Mouse (Mus musculus) lung, adult 2 months (tissue): ENCODE measurements around the gene Psma1.

Experiments
- CTCF ChIP-seq: fragments of 200-500 bp; IDR thresholded peaks from 2 replicates; pipeline ENCODE4 v1.5.1; 2011; ENCODE audit warnings: mild to moderate bottlenecking, low read length, control low read depth; ENCODE audit not compliant: insufficient read depth
- POLR2A ChIP-seq: fragments of 200-500 bp; IDR thresholded peaks from 2 replicates; pipeline ENCODE4 v1.6.1; 2011; ENCODE audit warnings: low read depth, mild to moderate bottlenecking, control low read depth, low read length, borderline replicate concordance; ENCODE audit errors: extremely low read depth

DNA sequence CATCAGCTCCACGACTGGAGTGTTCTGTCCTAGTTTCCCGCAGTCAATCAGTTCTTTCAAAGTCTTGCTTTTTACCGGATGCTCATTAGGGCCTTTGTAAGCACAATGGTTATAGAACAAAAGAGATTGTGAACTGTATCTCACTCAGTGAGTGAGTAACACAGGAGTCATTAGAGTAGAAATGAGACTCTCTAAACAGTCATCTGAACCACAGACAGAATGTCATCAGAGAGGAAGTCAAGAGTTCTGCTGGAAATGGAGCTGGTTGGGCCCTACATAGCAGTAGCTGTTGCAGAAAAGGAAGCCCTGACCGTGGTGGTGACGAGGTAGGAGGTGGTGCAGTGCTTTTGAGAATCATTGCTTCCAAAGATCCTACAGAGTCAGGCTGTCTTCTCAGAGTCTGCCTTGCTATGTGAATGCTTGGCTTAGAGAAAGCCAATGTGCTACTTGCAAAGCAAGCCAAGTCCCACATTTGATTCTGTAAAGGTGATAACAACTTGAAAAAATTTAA lies 40.5 kb upstream of the Psma1 start:
- TF ChIP-seq CTCF = no peak
- no peak for TF ChIP-seq POLR2A
